Comparison of ENCODE assay signal across 27 mouse cellular contexts in the genomic region with DNA sequence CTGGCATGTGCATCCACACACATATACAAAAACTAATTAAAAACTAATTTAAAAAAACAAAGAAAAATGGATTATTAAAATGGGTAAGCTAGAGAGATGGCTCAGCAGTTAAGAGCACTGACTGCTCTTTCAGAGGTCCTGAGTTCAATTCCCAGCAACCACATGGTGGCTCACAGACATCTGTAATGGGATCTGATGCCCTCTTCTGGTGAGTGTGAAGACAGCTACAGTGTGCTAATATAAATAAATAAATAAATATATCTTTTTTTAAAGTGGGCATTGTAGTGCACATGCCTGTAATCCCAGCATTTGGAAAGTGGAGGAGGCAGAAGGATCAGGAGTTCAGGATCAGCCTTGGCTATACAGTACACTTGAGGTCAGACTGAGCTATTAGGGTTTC. TPM values are rescaled to one million over a fixed set of nuclear protein-coding genes. Genes with fewer than 3 reads are reported as not detected.
DNase-seq lines count a peak whose midpoint lies in the region; ATAC-seq and TF ChIP-seq lines count a peak whose summit lies in the region.
"Had no signal": no experiment of that assay in that cellular context is flagged by ENCODE, and none has a peak within 500 bp of the region (broad histone marks: within the 10 kb centered on the region; RNA-seq: fewer than 3 reads in every experiment).

No protein-coding gene starts in this region.

- H3K4me1 ChIP-seq in heart, postnatal 0 days (ENCODE audit: control insufficient read depth, insufficient read depth) = no peaks in the 10 kb centered on the region
- H3K4me1 ChIP-seq in CH12.LX (ENCODE audit: control insufficient read depth in 1 of 2, insufficient read depth in 2 of 2) = peaks cover 0 to 9% of the 10 kb centered on the region in 2 experiments; a peak in 2 of 4 replicates
- H3K4me1 ChIP-seq: embryonic facial prominence, embryonic 15.5 days had no signal

- dilution Hi-C loops in CH12.LX (cut with MboI; ENCODE audit: extremely low pct_ligation_motif_present, extremely low pct_unique_long_range_greater_than_20kb, low sequenced_read_pairs) = no loop called here

- H3K4me2 ChIP-seq in heart, postnatal 0 days (ENCODE audit: low read depth, low read length) = no peak overlapping the region
- no peak overlapping the region for H3K4me2 ChIP-seq in CH12.LX (ENCODE audit: insufficient read depth, low read depth, poor library complexity, severe bottlenecking)
- H3K4me2 ChIP-seq: embryonic facial prominence, embryonic 15.5 days; hindbrain, embryonic 13.5 days; liver, embryonic 13.5 days had no signal

- no peak overlapping the region for H3K27ac ChIP-seq in heart, postnatal 0 days (ENCODE audit: low read depth)
- H3K27ac ChIP-seq in left cerebral cortex, adult 2 months = no peak overlapping the region
- H3K27ac ChIP-seq in CH12.LX (ENCODE audit: insufficient read depth, low read depth) = no peak overlapping the region
- H3K27ac ChIP-seq: embryonic facial prominence, embryonic 15.5 days; hindbrain, embryonic 13.5 days; liver, embryonic 13.5 days had no signal

- TF ChIP-seq RAD21 in CH12.LX (IDR thresholded peaks at IDR 0.05; ENCODE audit: low read depth, low read length) = peak; percentile 1; the same call in 1 of the 2 replicates

- no peak overlapping the region for H3K9ac ChIP-seq in heart, postnatal 0 days (replicated peaks; ENCODE audit: low read depth, low read length)
- H3K9ac ChIP-seq in CH12.LX (ENCODE audit: insufficient read depth, low read depth) = no peak overlapping the region
- H3K9ac ChIP-seq: embryonic facial prominence, embryonic 15.5 days; hindbrain, embryonic 13.5 days; liver, embryonic 13.5 days had no signal

- in situ Hi-C loops in CH12.LX (cut with MboI; ENCODE audit: low pct_ligation_motif_present, low pct_unique_long_range_greater_than_20kb, low sequenced_read_pairs) = loop anchor here (5.0 to 25.0 kb wide), 2 partner anchors 36 to 191 kb away; no protein-coding TSS in a partner anchor

- DNase-seq in heart, postnatal 0 days (ENCODE audit: low spot score) = no peak
- no peak for DNase-seq in heart, postnatal 4 days
- DNase-seq in left cerebral cortex, adult 2 months (ENCODE audit: extremely low spot score in 1 of 2, low spot score in 2 of 2) = no peak
- DNase-seq in left cerebral cortex, postnatal 25 days (ENCODE audit: low spot score in 2 of 2) = no peak
- DNase-seq in 3T3-L1 (ENCODE audit: low read depth, low spot score) (peak; percentile 31), CH12.LX (ENCODE audit: extremely low read depth) (no peak)
- no peak for DNase-seq in thymus, postnatal 0 days (ENCODE audit: low spot score)
- DNase-seq in cerebellum, adult 8-10 months = no peak
- DNase-seq: adrenal gland, postnatal 36 days; cerebellum, adult 11-12 months; cerebellum, postnatal 25 days; gastrocnemius, postnatal 10 days; heart, postnatal 10 days; kidney, postnatal 10 days; liver, embryonic 13.5 days; lung, postnatal 4 days; right cerebral cortex, adult 18-20 months; thymus, postnatal 14 days had no signal

- no peaks in the 10 kb centered on the region; the same call in 1 of the 2 replicates for H3K79me2 ChIP-seq in CH12.LX (replicated peaks; ENCODE audit: control insufficient read depth, extremely low read depth, insufficient read depth, poor library complexity, severe bottlenecking)

- no peaks in the 10 kb centered on the region for H3K27me3 ChIP-seq in heart, postnatal 0 days (ENCODE audit: control insufficient read depth, insufficient read depth, low read length)
- H3K27me3 ChIP-seq in CH12.LX (replicated peaks) = no peaks in the 10 kb centered on the region
- H3K27me3 ChIP-seq: embryonic facial prominence, embryonic 15.5 days; hindbrain, embryonic 13.5 days; liver, embryonic 13.5 days had no signal

- TF ChIP-seq EP300 in heart, postnatal 0 days (IDR thresholded peaks at IDR 0.05; ENCODE audit: low read depth) = no peak
- TF ChIP-seq EP300 in CH12.LX (IDR thresholded peaks at IDR 0.05; ENCODE audit: low read length) = no peak

- ATAC-seq in heart, postnatal 0 days (ENCODE audit: insufficient read depth, low read depth) = no peak

- no peak overlapping the region for H3K4me3 ChIP-seq in heart, postnatal 0 days (ENCODE audit: low read depth, low read length)
- no peak overlapping the region for H3K4me3 ChIP-seq in left cerebral cortex, adult 2 months
- H3K4me3 ChIP-seq in CH12.LX (replicated peaks in 1 of 3; ENCODE audit: low read depth in 2 of 3, low read length in 2 of 3, poor library complexity in 1 of 3) = no peak overlapping the region
- H3K4me3 ChIP-seq: embryonic facial prominence, embryonic 15.5 days; hindbrain, embryonic 13.5 days; liver, embryonic 13.5 days had no signal

- peak; percentile 24; the same call in 1 of the 2 replicates for TF ChIP-seq CTCF in heart, postnatal 0 days (IDR thresholded peaks at IDR 0.05; ENCODE audit: low read depth)
- peak; percentile 56 for TF ChIP-seq CTCF in left cerebral cortex, adult 2 months (IDR thresholded peaks at IDR 0.05)
- TF ChIP-seq CTCF in CH12.LX (conservative IDR thresholded peaks at IDR 0.05 in 1 of 2, IDR thresholded peaks at IDR 0.05 in 1 of 2; ENCODE audit: low read depth in 2 of 2, low read length in 2 of 2) = peak in 1 of 2 experiments; percentile 51; a peak in 2 of 4 replicates

- TF ChIP-seq POLR2A in CH12.LX (IDR thresholded peaks at IDR 0.05; ENCODE audit: low read depth, low read length) = no peak

- H3K9me3 ChIP-seq in heart, postnatal 0 days (replicated peaks; ENCODE audit: control insufficient read depth, low read length) = no peaks in the 10 kb centered on the region
- H3K9me3 ChIP-seq in CH12.LX (replicated peaks; ENCODE audit: low read length) = no peaks in the 10 kb centered on the region
- H3K9me3 ChIP-seq: embryonic facial prominence, embryonic 15.5 days; G1E; hindbrain, embryonic 13.5 days; liver, embryonic 13.5 days had no signal

- no peaks in the 10 kb centered on the region for H3K36me3 ChIP-seq in heart, postnatal 0 days (replicated peaks; ENCODE audit: control insufficient read depth, insufficient read depth, low read length)
- H3K36me3 ChIP-seq in CH12.LX (replicated peaks in 1 of 2; ENCODE audit: control insufficient read depth in 1 of 2, insufficient read depth in 1 of 2, low read length in 1 of 2) = no peaks in the 10 kb centered on the region
- H3K36me3 ChIP-seq: embryonic facial prominence, embryonic 15.5 days; G1E; hindbrain, embryonic 13.5 days; liver, embryonic 13.5 days had no signal

- intact Hi-C loops in left cerebral cortex, adult 2 months (cut with DNase I) = no loop called here
- intact Hi-C loops in left cerebral cortex, postnatal 25 days (cut with DNase I) = no loop called here

RNA-seq across cellular contexts. Expression of a gene that starts 2.8 kb away (rescaled TPM):
- total RNA-seq in heart, postnatal 0 days (2014; rRNA removed; ENCODE audit: low replicate concordance) = 121 and 156 TPM in 2 replicates
- 26.5 and 29.8 TPM in 2 replicates for polyA plus RNA-seq in heart, postnatal 0 days (2015; fragmentation: Nextera tagmentation; extraction: Ambion mirVana)
- total RNA-seq in heart, postnatal 4 days (2021) = 100 to 1,000 TPM; 161 to 162 TPM
- total RNA-seq in left cerebral cortex, adult 2 months (2021) = 10 to 100 TPM; 65.1 to 70.2 TPM
- total RNA-seq in left cerebral cortex, postnatal 25 days (2021) = 10 to 100 TPM; 69.0 to 69.4 TPM
- 2.7 and 2.8 TPM in 2 replicates for total RNA-seq in CH12.LX (2012; rRNA removed)
- total RNA-seq in CH12.LX (2014; rRNA removed) = 0.28 and 0.38 TPM in 2 replicates
- 1.2 and 1.5 TPM in 2 replicates for polyA plus RNA-seq in CH12.LX (2012; ENCODE audit: insufficient read length, low read depth)
- polyA plus RNA-seq in thymus, postnatal 0 days (2015; fragmentation: Nextera tagmentation; extraction: Ambion mirVana) = 6.9 and 7.0 TPM in 2 replicates

RNA-seq across cellular contexts. Expression of a gene that starts 5.5 kb away (rescaled TPM):
- not detected in 2 replicates for total RNA-seq in heart, postnatal 0 days (2014; rRNA removed; ENCODE audit: low replicate concordance)
- 0.05 and 0.08 TPM in 2 replicates for polyA plus RNA-seq in heart, postnatal 0 days (2015; fragmentation: Nextera tagmentation; extraction: Ambion mirVana)
- total RNA-seq in heart, postnatal 4 days (2021) = under 1 TPM in 1 of 2 experiments, not detected in 1; 0.11 TPM
- total RNA-seq in left cerebral cortex, adult 2 months (2021) = not detected
- total RNA-seq in left cerebral cortex, postnatal 25 days (2021) = not detected
- total RNA-seq in CH12.LX (2012; rRNA removed) (0.04 and 0.08 TPM in 2 replicates), CH12.LX (2014; rRNA removed) (not detected in 2 replicates)
- polyA plus RNA-seq in CH12.LX (2012; ENCODE audit: insufficient read length, low read depth) = 0.18 and 0.24 TPM in 2 replicates
- polyA plus RNA-seq in thymus, postnatal 0 days (2015; fragmentation: Nextera tagmentation; extraction: Ambion mirVana) = 0.06 and 0.31 TPM in 2 replicates
- total RNA-seq: heart, adult 8-10 months; heart, postnatal 10 days; left cerebral cortex, adult 8-10 months; monocyte, adult 5-6 weeks had no signal
- polyA plus RNA-seq: G1E had no signal

RNA-seq across cellular contexts. Expression of a gene that starts 17.2 kb away (rescaled TPM):
- total RNA-seq in heart, postnatal 0 days (2014; rRNA removed; ENCODE audit: low replicate concordance) = 240 and 350 TPM in 2 replicates
- 137 and 149 TPM in 2 replicates for polyA plus RNA-seq in heart, postnatal 0 days (2015; fragmentation: Nextera tagmentation; extraction: Ambion mirVana)
- total RNA-seq in heart, postnatal 4 days (2021) = 100 to 1,000 TPM; 109 to 112 TPM
- total RNA-seq in left cerebral cortex, adult 2 months (2021) = 10 to 100 TPM; 27.4 to 33.3 TPM
- 10 to 100 TPM; 31.7 to 39.6 TPM for total RNA-seq in left cerebral cortex, postnatal 25 days (2021)
- total RNA-seq in CH12.LX (2012; rRNA removed) = 453 and 473 TPM in 2 replicates
- total RNA-seq in CH12.LX (2014; rRNA removed) = 408 and 428 TPM in 2 replicates
- polyA plus RNA-seq in CH12.LX (2012; ENCODE audit: insufficient read length, low read depth) = 275 and 277 TPM in 2 replicates
- 294 and 310 TPM in 2 replicates for polyA plus RNA-seq in thymus, postnatal 0 days (2015; fragmentation: Nextera tagmentation; extraction: Ambion mirVana)

RNA-seq across cellular contexts. Expression of a gene that starts 24.5 kb away (rescaled TPM):
- not detected in 2 replicates for total RNA-seq in heart, postnatal 0 days (2014; rRNA removed; ENCODE audit: low replicate concordance)
- not detected in 2 replicates for polyA plus RNA-seq in heart, postnatal 0 days (2015; fragmentation: Nextera tagmentation; extraction: Ambion mirVana)
- total RNA-seq in heart, postnatal 4 days (2021) = 10 to 100 TPM; 15.3 to 22.6 TPM
- 1 to 10 TPM; 7.6 to 9.6 TPM for total RNA-seq in left cerebral cortex, adult 2 months (2021)
- 1 to 10 TPM; 7.7 to 10.0 TPM for total RNA-seq in left cerebral cortex, postnatal 25 days (2021)
- total RNA-seq in CH12.LX (2012; rRNA removed) (not detected in 2 replicates), CH12.LX (2014; rRNA removed) (not detected in 2 replicates)
- polyA plus RNA-seq in CH12.LX (2012; ENCODE audit: insufficient read length, low read depth) = not detected in 2 replicates
- not detected in 2 replicates for polyA plus RNA-seq in thymus, postnatal 0 days (2015; fragmentation: Nextera tagmentation; extraction: Ambion mirVana)
- total RNA-seq: adrenal gland, postnatal 36 days; G1E; gastrocnemius, postnatal 10 days; monocyte, adult 5-6 weeks had no signal
- polyA plus RNA-seq: embryonic facial prominence, embryonic 15.5 days; G1E; hindbrain, embryonic 13.5 days; intestine, embryonic 14.5 days; limb, embryonic 11.5 days; liver, embryonic 13.5 days; neural tube, embryonic 11.5 days had no signal

RNA-seq across cellular contexts. Expression of a gene that starts 24.8 kb away (rescaled TPM):
- 8.1 and 41.5 TPM in 2 replicates for total RNA-seq in heart, postnatal 0 days (2014; rRNA removed; ENCODE audit: low replicate concordance)
- polyA plus RNA-seq in heart, postnatal 0 days (2015; fragmentation: Nextera tagmentation; extraction: Ambion mirVana) = 15.9 and 17.0 TPM in 2 replicates
- total RNA-seq in heart, postnatal 4 days (2021) = 10 to 100 TPM; 18.9 to 20.2 TPM
- total RNA-seq in left cerebral cortex, adult 2 months (2021) = 10 to 100 TPM; 30.7 to 30.9 TPM
- 10 to 100 TPM; 30.4 to 32.0 TPM for total RNA-seq in left cerebral cortex, postnatal 25 days (2021)
- total RNA-seq in CH12.LX (2012; rRNA removed) = 10.7 and 12.7 TPM in 2 replicates
- 25.6 and 25.9 TPM in 2 replicates for total RNA-seq in CH12.LX (2014; rRNA removed)
- polyA plus RNA-seq in CH12.LX (2012; ENCODE audit: insufficient read length, low read depth) = 23.1 and 24.7 TPM in 2 replicates
- 32.5 and 33.3 TPM in 2 replicates for polyA plus RNA-seq in thymus, postnatal 0 days (2015; fragmentation: Nextera tagmentation; extraction: Ambion mirVana)

Comparison
In these comparisons a context has a peak if more than half of its experiments do, and no peak if none do; other contexts are left out.
1. RNA of a gene that starts 2.8 kb away (total RNA-seq): 161 to 162 TPM in heart, postnatal 4 days, 121 to 156 TPM in heart, postnatal 0 days, 65.1 to 70.2 TPM in left cerebral cortex, adult 2 months and 69.0 to 69.4 TPM in left cerebral cortex, postnatal 25 days; 0.28 to 2.8 TPM in CH12.LX; every median in the first group is over 10 times any median in the second.